Mouse (Mus musculus) cerebellum, adult 18-20 months (tissue): Measurements from ENCODE around the gene Olfr1381.
"Not testable (repeated sequence)": the region's sequence is repeated elsewhere in the genome, so short reads cannot be mapped to it uniquely, and the experiment has no call there.

Experiments used
- DNase-seq, 2 experiments: peaks; one replicate each; pipeline ENCODE4 v3.0.0; 2021

The Olfr1381 gene

GRCm38 (mm10) chr11:49543149-49543548 is at the start of gene Olfr1381:
Gene Olfr1381, plus strand, starts transcription at chr11:49543449.
- DNase-seq = not testable (repeated sequence)

DNA sequence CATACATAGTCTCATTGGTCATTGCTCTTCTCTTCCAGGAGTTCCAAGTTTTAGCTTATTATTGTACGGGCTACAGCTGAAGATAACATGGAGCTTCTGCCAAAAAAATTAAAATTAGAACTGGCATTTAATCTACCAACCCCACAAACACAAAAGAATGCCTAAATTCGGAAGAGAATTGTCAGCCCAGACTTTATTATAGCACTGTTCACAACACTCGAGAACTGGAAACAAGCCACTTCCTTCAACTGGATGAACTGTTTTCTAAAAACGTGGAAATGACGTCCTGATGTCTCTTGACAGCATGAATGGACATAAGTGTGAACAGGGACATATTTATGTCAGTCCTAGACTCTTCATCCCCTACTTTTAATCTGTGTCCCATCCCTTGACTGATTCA is 25.2 kb upstream of the Olfr1381 start:
- DNase-seq = no peak

GRCm38 (mm10) chr11:49519348-49519747 is 23.9 kb upstream of the Olfr1381 start, which contains the start of gene Olfr1383:
Gene Olfr1383, plus strand, starts transcription at chr11:49519648.
- no peak for DNase-seq

- no peak for DNase-seq
These were observed 15.3 kb upstream of the Olfr1381 start, which contains the start of gene Olfr1382 for GRCm38 (mm10) chr11:49527947-49528346. Gene Olfr1382, plus strand, starts transcription at chr11:49528247.

GRCm38 (mm10) chr11:49532761-49533160 is 10.5 kb upstream of the Olfr1381 start:
- DNase-seq = no peak

GRCm38 (mm10) chr11:49536631-49537030 is 6.6 kb upstream of the Olfr1381 start:
- DNase-seq = not testable (repeated sequence)

DNA sequence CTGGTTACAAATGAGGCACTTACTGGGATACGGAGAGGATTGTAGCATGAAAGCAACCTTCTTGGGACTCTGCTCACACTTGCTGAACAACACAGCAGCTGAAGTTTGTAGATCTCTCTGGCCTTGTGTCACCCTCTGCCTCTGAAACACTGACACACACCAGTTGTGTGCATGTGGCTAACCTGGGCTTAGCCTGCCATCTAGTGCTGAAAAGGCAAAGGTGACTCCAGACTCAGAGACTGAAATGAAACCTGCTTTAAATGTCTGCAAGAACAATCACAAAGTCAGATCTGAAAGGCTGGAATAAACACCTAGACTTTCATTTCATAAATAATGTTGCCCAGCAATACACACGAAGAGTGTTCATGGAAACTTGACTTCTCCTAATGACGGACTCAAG is 10.8 kb downstream of the Olfr1381 start:
- DNase-seq = not testable (repeated sequence)

GRCm38 (mm10) chr11:49556578-49556977 is 13.3 kb downstream of the Olfr1381 start, which contains the start of gene Olfr1380:
Gene Olfr1380, plus strand, starts transcription at chr11:49556878.
- DNase-seq = not testable (repeated sequence)

- DNase-seq = not testable (repeated sequence)
These were observed 31.8 kb downstream of the Olfr1381 start for GRCm38 (mm10) chr11:49575054-49575453.

DNA sequence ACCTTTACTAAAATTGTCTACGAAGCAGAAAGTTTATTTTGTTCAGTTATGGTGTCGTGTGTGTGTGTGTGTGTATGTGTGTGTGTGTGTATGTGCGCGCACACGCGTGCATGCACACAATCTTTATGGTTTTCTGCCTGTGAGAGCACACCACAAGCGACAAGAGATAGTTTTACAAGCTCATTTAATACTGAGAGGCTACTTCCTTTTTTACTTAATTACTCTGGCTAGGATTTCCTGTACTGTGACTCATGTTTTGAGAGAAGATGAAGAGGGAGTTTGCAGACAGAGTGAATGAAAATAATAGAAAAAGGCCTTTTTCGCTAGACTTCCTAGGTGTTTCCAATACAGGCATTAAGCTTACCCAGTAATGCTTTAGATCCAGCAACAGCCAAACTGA is 37.2 kb downstream of the Olfr1381 start:
- DNase-seq = not testable (repeated sequence)

DNA sequence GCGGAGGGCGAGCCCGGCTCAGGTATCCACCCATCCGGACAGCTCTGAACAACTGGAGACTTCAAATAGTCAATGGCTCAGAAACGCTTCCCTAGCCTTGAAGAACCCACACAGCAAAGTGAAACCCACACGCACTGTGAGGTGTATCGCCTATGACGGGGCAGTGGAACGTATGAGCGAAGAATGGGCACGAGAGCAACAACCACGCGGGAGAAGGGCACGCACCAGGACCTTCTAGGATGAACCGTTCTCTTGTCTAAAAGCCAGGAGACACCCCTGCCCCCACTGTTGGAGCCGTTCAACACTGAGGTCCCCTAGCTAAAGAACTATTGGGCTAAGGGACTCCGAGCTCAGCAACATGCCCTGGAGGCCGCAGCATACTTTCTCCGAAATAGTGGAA is 47.0 kb downstream of the Olfr1381 start:
- DNase-seq = no peak

GRCm38 (mm10) chr11:49597149-49597548 is 53.9 kb downstream of the Olfr1381 start:
- DNase-seq = not testable (repeated sequence)
